Mouse (Mus musculus) megakaryocyte, embryonic 14.5 days (primary cell): ENCODE results near the gene Cdh22.

Experiments
- FLI1 ChIP-seq: IDR thresholded peaks from 2 replicates; pipeline ENCODE4 v1.6.1; 2012; ENCODE audit warnings: low read length, inconsistent platforms, mixed read lengths
- GATA1 ChIP-seq: IDR thresholded peaks from 3 replicates; pipeline ENCODE4 v1.6.1; 2012; ENCODE audit warnings: mixed read lengths, low read length, inconsistent platforms, borderline replicate concordance

DNA sequence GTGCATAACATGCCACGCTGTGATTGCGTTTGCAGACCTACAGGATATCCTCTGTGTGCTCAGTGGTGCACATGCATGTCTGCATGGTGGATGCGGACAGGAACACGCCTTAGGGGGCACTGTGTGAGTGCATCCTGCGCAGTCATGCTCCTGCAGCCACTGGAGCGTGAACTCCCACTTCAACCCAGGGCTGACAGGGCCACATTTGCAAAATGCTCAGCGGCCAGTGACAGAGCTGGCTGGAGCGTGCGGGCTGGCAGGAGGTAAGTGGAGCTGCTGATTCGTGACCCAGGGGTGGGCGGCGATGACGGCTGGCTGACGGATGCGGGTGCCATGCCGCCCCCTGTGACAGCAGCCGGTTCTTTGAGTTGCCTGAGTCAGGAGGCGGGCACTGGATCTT lies 128.1 kb downstream of the Cdh22 start:
- no peak for TF ChIP-seq FLI1
- TF ChIP-seq GATA1: no peak
